Mouse (Mus musculus) embryo, embryonic 9.5 days (tissue): Measurements from ENCODE around the gene Spata25.

Source experiments
- DNase-seq: peaks from one replicate; pipeline ENCODE4 v3.0.0-alpha.2; 2017; ENCODE audit errors: extremely low spot score

Spata25 gene

DNA sequence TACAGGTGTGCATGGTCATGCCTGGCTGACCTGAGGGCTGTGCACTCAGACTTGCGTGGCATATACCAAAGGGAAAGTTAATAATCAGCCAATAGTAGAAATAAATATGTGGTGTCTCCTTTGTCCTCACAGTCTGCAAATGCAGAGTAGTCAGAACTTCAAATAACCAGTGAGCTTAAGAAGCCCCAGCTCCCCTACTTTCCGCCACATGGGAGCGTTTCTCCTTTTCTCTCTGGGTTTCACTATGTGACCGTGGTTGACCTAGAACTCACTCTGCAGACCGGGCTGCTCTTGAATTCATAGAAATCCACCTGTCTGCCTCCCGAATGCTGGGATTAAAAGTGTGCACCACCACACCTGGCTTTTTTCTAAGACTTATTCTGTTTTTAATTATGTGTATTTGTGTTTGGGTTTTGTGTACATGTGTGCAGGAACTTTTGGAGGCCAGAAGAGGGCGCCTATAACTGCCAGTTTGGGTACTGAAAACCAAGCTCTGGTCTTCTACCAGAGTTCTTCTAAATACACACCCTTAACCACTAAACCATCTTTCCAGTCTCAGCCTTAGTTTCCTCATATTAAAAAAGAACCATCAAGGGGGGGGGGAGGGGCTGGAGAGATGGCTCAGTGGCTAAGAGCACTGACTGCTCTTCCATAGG, 44.3 kb downstream of the Spata25 start:
- DNase-seq = no peak

DNA sequence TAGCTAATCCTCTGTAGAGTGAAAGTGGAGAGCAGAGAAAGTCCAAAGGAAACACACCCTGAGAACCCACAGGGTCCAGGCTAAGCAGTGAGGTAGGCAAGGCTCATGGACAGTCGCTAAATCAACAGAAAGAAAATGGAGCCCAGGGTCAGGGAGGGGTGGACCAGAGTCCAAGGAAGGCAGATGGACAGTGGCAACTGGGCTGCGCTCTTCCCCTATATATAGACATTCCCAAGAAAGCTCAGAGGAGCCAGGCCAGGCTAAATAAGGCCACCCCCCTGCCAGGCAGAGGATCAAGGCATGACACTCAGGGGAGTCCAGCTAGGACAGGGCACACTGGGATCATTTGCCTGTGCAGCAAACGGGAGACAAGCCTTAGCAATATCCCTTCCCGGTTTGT, 46.5 kb downstream of the Spata25 start:
- no peak for DNase-seq

DNA sequence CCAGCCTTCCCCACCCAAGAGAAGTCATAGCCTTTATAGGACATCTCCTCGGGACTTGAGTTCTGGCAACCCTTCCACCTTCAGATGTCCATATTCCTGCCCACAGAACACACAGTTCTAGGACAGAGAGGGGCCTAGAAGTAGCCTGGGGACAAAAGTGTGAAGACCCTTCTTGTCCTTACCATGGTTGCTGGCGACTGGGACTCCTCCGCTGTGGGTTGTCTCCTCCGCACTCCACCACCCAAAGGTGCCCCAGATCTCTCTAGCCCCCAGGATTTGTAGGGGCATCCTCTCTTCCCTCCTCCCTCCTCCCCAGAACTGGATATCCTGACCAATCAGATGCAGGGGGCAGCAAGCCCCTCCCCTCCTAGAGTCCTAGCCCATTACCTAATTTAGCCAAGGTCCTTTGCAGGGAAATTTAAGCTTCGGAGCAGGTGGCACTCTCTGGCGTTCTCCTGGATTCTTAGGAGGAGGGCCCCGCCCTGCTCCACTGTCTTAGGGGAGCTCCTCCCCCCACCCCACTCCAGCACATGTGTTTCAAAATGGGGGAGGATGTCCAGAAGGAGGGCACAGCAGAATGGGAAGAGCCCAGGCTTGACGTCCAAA, 48.8 kb downstream of the Spata25 start, which contains the start of gene Tnnc2:
Gene Tnnc2 (minus strand): TSS at position 487 of the 606 bp plus-strand sequence.
- no peak for DNase-seq

DNA sequence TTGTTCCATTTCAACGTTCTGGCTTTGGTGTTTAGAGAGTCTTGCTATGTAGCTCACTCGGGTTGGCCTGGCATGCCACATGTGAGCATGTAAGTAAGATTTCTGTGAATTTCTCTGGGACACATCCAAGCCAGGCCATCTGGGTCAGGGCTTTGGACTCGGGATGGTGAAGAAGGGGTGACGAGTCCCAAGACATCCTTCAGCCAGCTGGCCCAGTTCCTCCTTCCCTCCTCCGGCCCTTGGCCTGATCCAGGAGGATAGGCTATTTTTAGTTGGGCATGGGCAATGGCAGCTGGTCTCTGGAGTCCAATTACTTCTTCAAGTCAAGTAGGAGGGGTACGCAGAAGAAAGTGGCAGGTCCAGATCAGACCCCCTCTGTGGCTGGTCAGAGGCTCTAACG, 49.5 kb downstream of the Spata25 start:
- no peak for DNase-seq

DNA sequence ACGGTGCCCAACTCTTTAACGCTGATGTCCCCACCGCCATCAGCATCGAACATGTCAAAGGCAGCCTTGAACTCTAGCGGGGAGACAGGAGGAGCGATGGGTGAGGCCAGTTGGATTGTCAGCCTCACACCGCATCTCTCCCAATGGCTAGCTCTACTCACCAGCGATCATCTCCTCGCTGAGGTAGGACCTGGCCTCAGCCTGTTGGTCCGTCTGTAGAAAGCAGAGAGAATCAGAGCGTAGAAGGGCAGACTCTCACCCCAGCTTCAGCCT, 50.4 kb downstream of the Spata25 start:
- DNase-seq = no peak

DNA sequence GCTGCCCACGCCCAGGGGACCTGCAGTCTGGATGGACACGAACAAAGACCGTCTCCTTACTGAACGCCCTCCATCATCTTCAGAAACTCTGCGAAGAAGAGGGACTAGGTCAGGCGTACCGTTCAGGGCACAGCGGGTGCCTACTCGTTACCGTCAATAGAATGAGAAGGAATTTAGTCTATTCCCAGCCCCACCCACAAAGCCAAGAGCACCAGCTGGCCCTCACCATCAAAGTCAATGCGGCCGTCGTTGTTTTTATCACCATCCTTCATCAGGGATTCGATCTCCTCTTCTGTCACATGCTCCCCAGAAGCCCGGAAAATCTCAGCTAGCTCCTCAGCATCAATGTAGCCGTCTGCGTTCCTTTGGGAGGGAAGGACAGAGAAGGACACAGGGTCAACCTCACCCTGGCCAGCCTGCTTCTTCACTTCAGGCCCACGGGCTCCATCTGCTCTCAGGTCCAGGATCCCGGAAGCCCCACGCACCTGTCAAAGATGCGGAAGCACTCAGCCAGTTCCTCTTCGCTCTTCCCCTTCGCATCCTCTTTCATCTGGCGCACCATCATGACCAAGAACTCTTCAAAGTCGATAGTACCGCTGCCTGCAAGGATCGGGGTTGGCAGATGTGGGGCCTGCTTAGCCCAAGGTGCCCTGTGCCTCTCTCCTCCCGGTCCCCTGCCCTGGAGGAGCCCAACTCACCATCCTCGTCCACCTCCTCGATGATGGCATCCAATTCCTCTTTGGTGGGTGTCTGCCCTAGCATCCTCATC, 50.9 kb downstream of the Spata25 start:
- DNase-seq = no peak

DNA sequence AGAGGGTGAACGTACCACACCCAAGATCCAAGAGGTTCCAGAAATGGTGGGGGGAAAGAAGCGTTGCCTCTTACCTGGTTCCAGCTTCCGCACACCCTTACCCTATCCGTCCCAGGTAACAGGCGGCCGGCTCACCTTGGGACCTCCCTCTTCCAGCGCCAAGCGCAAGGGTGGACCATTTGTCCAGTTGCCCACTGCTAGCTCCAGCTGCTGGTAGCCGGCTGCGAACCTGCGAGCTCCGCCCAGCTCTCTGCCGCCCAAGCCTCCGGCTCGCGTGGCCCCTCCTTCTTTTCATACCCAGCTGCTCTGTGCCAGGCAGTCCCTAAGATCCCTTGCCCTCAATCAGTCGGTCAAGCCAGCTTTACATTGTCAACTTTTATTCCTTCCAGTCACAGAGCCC, 51.5 kb downstream of the Spata25 start:
- no peak for DNase-seq
